Mouse (Mus musculus) limb, embryonic 14.5 days (tissue): ENCODE measurements at regions not wholly inside any gene's neighbourhood (a gene's known extent, or its start where the extent isn't known, plus 50 kb on each side); places are given as distances from the start of the nearest gene placed in this dataset.

Experiments used
- ATAC-seq: fragments of 200-750 bp; cut with Nextera tagmentation; 2 replicates; pipeline ENCODE4 v1.8.0; 2017; ENCODE audit warnings: low read depth, moderate number of reproducible peaks, moderate TSS enrichment; ENCODE audit not compliant: low FRiP score
- DNase-seq: peaks from one replicate; pipeline ENCODE4 v3.0.0-alpha.2; 2015; ENCODE audit warnings: low spot score
- H3K27ac ChIP-seq: fragments of 300-500 bp; sonication (generic); replicated peaks from 2 replicates; pipeline ENCODE4 v1.5.1; 2014; ENCODE audit warnings: low read depth, mild to moderate bottlenecking, low read length, moderate library complexity, mixed read lengths
- H3K27me3 ChIP-seq: fragments of 300-500 bp; sonication (generic); 2 replicates; pipeline ENCODE4 v1.6.1; 2014; ENCODE audit warnings: low read length, mixed read lengths; ENCODE audit not compliant: control insufficient read depth, insufficient read depth
- H3K36me3 ChIP-seq: fragments of 300-500 bp; sonication (generic); 2 replicates; pipeline ENCODE4 v1.6.1; 2014; ENCODE audit warnings: mild to moderate bottlenecking, low read length, moderate library complexity, mixed read lengths; ENCODE audit not compliant: control insufficient read depth, insufficient read depth
- H3K4me1 ChIP-seq: fragments of 300-500 bp; sonication (generic); 2 replicates; pipeline ENCODE4 v1.6.1; 2014; ENCODE audit warnings: antibody characterized with exemption, low read length, mixed read lengths; ENCODE audit not compliant: control insufficient read depth, insufficient read depth
- H3K4me2 ChIP-seq: fragments of 300-500 bp; sonication (generic); replicated peaks from 2 replicates; pipeline ENCODE4 v1.6.1; 2014; ENCODE audit warnings: low read depth, mild to moderate bottlenecking, low read length, moderate library complexity; ENCODE audit not compliant: severe bottlenecking
- H3K4me3 ChIP-seq: fragments of 300-500 bp; sonication (generic); replicated peaks from 2 replicates; pipeline ENCODE4 v1.5.1; 2014; ENCODE audit warnings: low read length
- H3K9ac ChIP-seq: fragments of 300-500 bp; sonication (generic); 2 replicates; pipeline ENCODE4 v1.6.1; 2014; ENCODE audit warnings: mild to moderate bottlenecking, low read depth, low read length, moderate library complexity; ENCODE audit not compliant: severe bottlenecking
- H3K9me3 ChIP-seq: fragments of 300-500 bp; sonication (generic); 2 replicates; pipeline ENCODE4 v1.6.1; 2016; ENCODE audit warnings: low read length; ENCODE audit not compliant: control insufficient read depth
- POLR2A ChIP-seq: fragments of 200-500 bp; IDR thresholded peaks from 2 replicates; pipeline ENCODE4 v1.8.0; 2012; ENCODE audit warnings: inconsistent platforms, mild to moderate bottlenecking, moderate library complexity, borderline replicate concordance; ENCODE audit not compliant: insufficient read depth, insufficient read length; ENCODE audit errors: extremely low read depth
- WGBS: fragments of 180-500 bp; shearing (Covaris S2); extraction: QIAGEN DNeasy Blood & Tissue Kit; methylation state at CpG from one replicate; pipeline ENCODE4 v1.1.7; 2014; 5-methylcytosine and 5-hydroxymethylcytosine counted together

GRCm38 (mm10) chr2:7999444-7999843 lies 490.1 kb upstream of the Celf2 start:
- Histone ChIP-seq H3K4me2 (no peak overlapping the region), H3K36me3 (no peaks in the 10 kb centered on the region), H3K27me3 (no peaks in the 10 kb centered on the region), H3K4me3 (no peak overlapping the region), H3K9ac (no peak overlapping the region), H3K27ac (no peak overlapping the region), H3K4me1 (no peaks in the 10 kb centered on the region), H3K9me3 (no peaks in the 10 kb centered on the region)
- 89% methylated on average over 2 of the region's 2 CpGs for WGBS
- no peak for ATAC-seq
- no peak for TF ChIP-seq POLR2A
- no peak for DNase-seq

- H3K27ac ChIP-seq: no peak overlapping the region
Observed at GRCm38 (mm10) chr2:7974471-7974870, 465.1 kb upstream of the Celf2 start.

GRCm38 (mm10) chr2:7963456-7963855 lies 454.1 kb upstream of the Celf2 start:
- H3K9me3 ChIP-seq: no peaks in the 10 kb centered on the region
- TF ChIP-seq POLR2A: no peak
- ATAC-seq (no peak), DNase-seq (no peak)
- H3K9ac ChIP-seq: no peak overlapping the region
- H3K27me3 ChIP-seq: no peaks in the 10 kb centered on the region
- H3K4me1 ChIP-seq: no peaks in the 10 kb centered on the region
- no peaks in the 10 kb centered on the region for H3K36me3 ChIP-seq
- no peak overlapping the region for H3K27ac ChIP-seq
- no peak overlapping the region for H3K4me3 ChIP-seq
- no peak overlapping the region for H3K4me2 ChIP-seq

More at GRCm38 (mm10) chr2:7974471-7974870, 465.1 kb upstream of the Celf2 start:
- Histone ChIP-seq H3K9me3 (no peaks in the 10 kb centered on the region), H3K4me1 (no peaks in the 10 kb centered on the region), H3K9ac (no peak overlapping the region), H3K4me3 (no peak overlapping the region), H3K36me3 (no peaks in the 10 kb centered on the region), H3K4me2 (no peak overlapping the region), H3K27me3 (no peaks in the 10 kb centered on the region)
- DNase-seq (no peak), ATAC-seq (no peak)
- no peak for TF ChIP-seq POLR2A

- Histone ChIP-seq H3K9me3 (no peaks in the 10 kb centered on the region), H3K4me2 (no peak overlapping the region), H3K27ac (no peak overlapping the region), H3K36me3 (no peaks in the 10 kb centered on the region), H3K4me1 (no peaks in the 10 kb centered on the region), H3K9ac (no peak overlapping the region), H3K4me3 (no peak overlapping the region), H3K27me3 (no peaks in the 10 kb centered on the region)
- DNase-seq (no peak), ATAC-seq (no peak)
- TF ChIP-seq POLR2A: no peak
- WGBS: 72% methylated on average over 2 of the region's 2 CpGs
Observed at GRCm38 (mm10) chr2:7954210-7954609, 444.8 kb upstream of the Celf2 start.

- Histone ChIP-seq H3K4me1 (no peaks in the 10 kb centered on the region), H3K27me3 (no peaks in the 10 kb centered on the region), H3K4me2 (no peak overlapping the region), H3K9me3 (no peaks in the 10 kb centered on the region), H3K9ac (no peak overlapping the region), H3K27ac (no peak overlapping the region), H3K36me3 (no peaks in the 10 kb centered on the region), H3K4me3 (no peak overlapping the region)
- 83% methylated on average over 2 of the region's 2 CpGs for WGBS
- ATAC-seq: no peak
- TF ChIP-seq POLR2A: no peak
- no peak for DNase-seq
Observed at GRCm38 (mm10) chr2:7952846-7953245, 443.5 kb upstream of the Celf2 start.

GRCm38 (mm10) chr2:7944946-7945345 lies 435.6 kb upstream of the Celf2 start:
- no peaks in the 10 kb centered on the region for H3K36me3 ChIP-seq
- DNase-seq (no peak), ATAC-seq (no peak)
- WGBS: 58% methylated on average over 2 of the region's 2 CpGs
- no peaks in the 10 kb centered on the region for H3K9me3 ChIP-seq
- H3K4me2 ChIP-seq: no peak overlapping the region
- H3K4me1 ChIP-seq: no peaks in the 10 kb centered on the region
- no peak overlapping the region for H3K27ac ChIP-seq
- TF ChIP-seq POLR2A: no peak
- H3K27me3 ChIP-seq: no peaks in the 10 kb centered on the region
- no peak overlapping the region for H3K9ac ChIP-seq
- H3K4me3 ChIP-seq: no peak overlapping the region
